Mouse (Mus musculus) embryo, embryonic 10.5 days (tissue): ENCODE results near the gene Vmn2r19.
"Not testable (repeated sequence)": the region's sequence is repeated elsewhere in the genome, so short reads cannot be mapped to it uniquely, and the experiment has no call there.

Source experiments
- DNase-seq: peaks from one replicate; pipeline ENCODE4 v3.0.0-alpha.2; 2015; ENCODE audit warnings: low spot score

Gene Vmn2r19

GRCm38 (mm10) chr6:123308033-123308432, at the start of gene Vmn2r19:
TSS of gene Vmn2r19 (plus strand) at chr6:123308333.
- DNase-seq: no peak

- DNase-seq: no peak
These were observed 49.2 kb upstream of the Vmn2r19 start for GRCm38 (mm10) chr6:123258946-123259345.

GRCm38 (mm10) chr6:123259889-123260603, 48.1 kb upstream of the Vmn2r19 start:
- DNase-seq: no peak

GRCm38 (mm10) chr6:123260868-123261267, 47.3 kb upstream of the Vmn2r19 start:
- DNase-seq: no peak

- DNase-seq: no peak
These were observed 46.5 kb upstream of the Vmn2r19 start, which contains the start of gene Clec4d for GRCm38 (mm10) chr6:123261555-123262161. TSS of gene Clec4d (plus strand) at chr6:123262111.

- no peak for DNase-seq
These were observed 43.9 kb upstream of the Vmn2r19 start for GRCm38 (mm10) chr6:123264194-123264593.

- no peak for DNase-seq
These were observed 42.3 kb upstream of the Vmn2r19 start for GRCm38 (mm10) chr6:123265809-123266208.

GRCm38 (mm10) chr6:123266945-123267344, 41.2 kb upstream of the Vmn2r19 start:
- no peak for DNase-seq

GRCm38 (mm10) chr6:123279443-123279842, 28.7 kb upstream of the Vmn2r19 start:
- DNase-seq: no peak

- no peak for DNase-seq
These were observed 21.8 kb upstream of the Vmn2r19 start for GRCm38 (mm10) chr6:123286311-123286710.

GRCm38 (mm10) chr6:123288931-123289330, 19.2 kb upstream of the Vmn2r19 start:
- DNase-seq: no peak

GRCm38 (mm10) chr6:123289753-123290152, 18.4 kb upstream of the Vmn2r19 start, which contains the start of gene Clec4e:
TSS of gene Clec4e (minus strand) at chr6:123289870.
- DNase-seq: no peak

GRCm38 (mm10) chr6:123292751-123293400, 15.3 kb upstream of the Vmn2r19 start:
- DNase-seq: no peak

GRCm38 (mm10) chr6:123293509-123293908, 14.6 kb upstream of the Vmn2r19 start:
- DNase-seq: not testable (repeated sequence)

GRCm38 (mm10) chr6:123296687-123297086, 11.4 kb upstream of the Vmn2r19 start:
- DNase-seq: no peak

- DNase-seq: not testable (repeated sequence)
These were observed 1.8 kb upstream of the Vmn2r19 start for GRCm38 (mm10) chr6:123306315-123306714.

- DNase-seq: no peak
These were observed 24.4 kb downstream of the Vmn2r19 start for GRCm38 (mm10) chr6:123332503-123332902.

- peak; percentile 10 for DNase-seq
These were observed 32.0 kb downstream of the Vmn2r19 start for GRCm38 (mm10) chr6:123340093-123340492.

- no peak for DNase-seq
These were observed 38.0 kb downstream of the Vmn2r19 start for GRCm38 (mm10) chr6:123346141-123346540.
